Mouse (Mus musculus): Measurements from ENCODE around the gene Macf1. TPM values are rescaled to one million over a fixed set of nuclear protein-coding genes. Genes with fewer than 3 reads are reported as not detected.

The Macf1 gene
- 678 TPM for polyA plus RNA-seq (2015; fragmentation: Illumina TruSeq; extraction: RNeasy Lipid Tissue Mini Kit (QIAGEN cat#74804); ENCODE audit: insufficient read depth, low replicate concordance)

DNA sequence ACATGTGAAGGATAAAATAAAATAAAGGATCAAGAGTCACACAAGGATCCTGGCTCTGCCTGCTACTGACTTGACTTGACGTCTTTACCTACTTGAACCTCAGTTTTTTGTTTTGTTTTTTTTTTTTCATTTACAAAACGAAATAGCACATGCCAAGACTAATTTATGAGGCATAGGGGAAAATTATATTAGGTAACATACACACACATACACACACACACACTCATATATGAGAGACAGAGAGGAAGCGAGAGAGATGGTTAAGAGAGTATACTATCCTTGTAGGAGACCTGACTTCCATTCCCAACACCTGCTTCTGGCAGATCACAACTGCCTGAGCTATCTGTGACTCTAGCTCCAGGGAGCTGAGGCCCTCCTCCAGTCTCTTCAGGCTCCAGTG lies at the start of gene Macf1:
Gene Macf1, minus strand, starts transcription at position 101 of the 400 bp plus-strand sequence.

GRCm38 (mm10) chr4:123717574-123718433 lies 33.6 kb upstream of the Macf1 start, which contains the start of gene Ndufs5:
Gene Ndufs5 (minus strand): TSS chr4:123718202.

DNA sequence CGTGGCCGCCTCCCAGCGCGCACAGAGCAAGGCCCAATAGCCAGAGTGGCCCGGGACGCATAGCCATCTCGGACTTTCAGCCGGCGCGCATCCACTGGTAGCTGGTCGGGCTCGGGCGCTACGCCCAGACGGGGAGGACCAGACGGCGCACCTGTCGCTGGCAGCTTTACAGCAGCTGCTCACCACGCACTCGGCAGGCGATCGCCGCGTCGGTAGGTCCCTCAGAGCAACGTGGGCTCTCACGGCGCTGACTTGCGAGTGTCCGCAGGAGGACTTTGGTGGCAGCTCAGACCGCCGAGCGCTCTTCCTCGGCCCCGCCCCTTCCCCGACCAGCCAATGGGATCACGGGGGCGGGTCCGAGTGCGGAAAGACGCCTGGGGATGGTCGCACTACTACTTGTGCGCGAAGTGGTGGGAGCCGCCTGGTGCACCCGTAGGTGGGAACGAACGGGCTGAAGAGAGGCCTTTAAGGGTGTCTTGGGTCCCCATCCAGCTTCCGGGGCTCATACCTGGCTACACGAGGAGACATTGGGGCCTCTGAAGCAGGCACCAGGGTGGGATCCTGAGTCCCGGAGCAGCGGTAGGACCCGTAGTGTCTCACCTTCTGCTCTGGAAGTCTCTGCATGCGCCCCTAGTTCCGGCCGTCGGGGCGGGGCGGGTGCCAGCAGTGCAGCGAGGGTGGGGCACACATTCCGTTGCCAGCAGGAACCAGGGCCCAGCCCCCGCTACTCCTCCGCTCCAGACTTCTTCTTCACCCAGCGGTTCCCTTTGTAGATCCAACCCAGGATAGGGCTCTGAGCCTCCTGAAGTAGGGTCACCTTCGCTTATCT lies 341.3 kb downstream of the Macf1 start, which contains the start of gene Bmp8a:
Gene Bmp8a, minus strand, starts transcription at position 611 of the 829 bp plus-strand sequence.

DNA sequence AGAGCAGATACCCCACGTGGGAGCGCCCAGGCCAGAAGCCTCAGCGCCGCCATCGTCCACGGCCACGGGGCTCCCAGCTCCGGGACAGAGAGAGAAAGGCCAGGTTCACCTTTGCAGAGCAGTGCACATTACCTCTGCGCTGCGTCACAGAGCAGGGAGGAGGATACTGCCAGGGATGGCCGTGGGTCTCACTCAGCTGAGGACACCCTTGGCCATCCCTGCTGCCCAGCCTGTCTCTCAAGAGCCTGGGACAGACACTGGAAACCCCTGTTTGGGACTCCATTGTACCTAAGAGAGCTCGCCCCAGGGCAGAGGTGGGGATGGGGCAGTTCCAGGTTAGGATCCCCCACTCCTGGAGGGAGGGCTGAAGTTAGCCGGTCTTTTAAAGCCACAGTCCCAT lies 360.6 kb downstream of the Macf1 start, which contains the start of gene Oxct2a:
Gene Oxct2a, minus strand, starts transcription at position 101 of the 400 bp plus-strand sequence.

Other genes with a start within 250 kb of the Macf1 start
- 73.0 TPM for gene Ndufs5, start 33.8 kb upstream of the Macf1 start, polyA plus RNA-seq (2015; fragmentation: Illumina TruSeq; extraction: RNeasy Lipid Tissue Mini Kit (QIAGEN cat#74804); ENCODE audit: insufficient read depth, low replicate concordance)
- gene Akirin1, start 66.0 kb upstream of the Macf1 start, polyA plus RNA-seq (2015; fragmentation: Illumina TruSeq; extraction: RNeasy Lipid Tissue Mini Kit (QIAGEN cat#74804); ENCODE audit: insufficient read depth, low replicate concordance): 88.7 TPM
- 4.2 TPM for gene Rhbdl2, start 103.5 kb upstream of the Macf1 start, polyA plus RNA-seq (2015; fragmentation: Illumina TruSeq; extraction: RNeasy Lipid Tissue Mini Kit (QIAGEN cat#74804); ENCODE audit: insufficient read depth, low replicate concordance)
- not detected for gene 4933427I04Rik, start 175.3 kb upstream of the Macf1 start, polyA plus RNA-seq (2015; fragmentation: Illumina TruSeq; extraction: RNeasy Lipid Tissue Mini Kit (QIAGEN cat#74804); ENCODE audit: insufficient read depth, low replicate concordance)
- 21.5 TPM for gene Mycbp, start 220.5 kb upstream of the Macf1 start, polyA plus RNA-seq (2015; fragmentation: Illumina TruSeq; extraction: RNeasy Lipid Tissue Mini Kit (QIAGEN cat#74804); ENCODE audit: insufficient read depth, low replicate concordance)
- gene Rragc, start 233.1 kb upstream of the Macf1 start, polyA plus RNA-seq (2015; fragmentation: Illumina TruSeq; extraction: RNeasy Lipid Tissue Mini Kit (QIAGEN cat#74804); ENCODE audit: insufficient read depth, low replicate concordance): 74.8 TPM
- not detected for gene 4930535I16Rik, start 233.7 kb upstream of the Macf1 start, polyA plus RNA-seq (2015; fragmentation: Illumina TruSeq; extraction: RNeasy Lipid Tissue Mini Kit (QIAGEN cat#74804); ENCODE audit: insufficient read depth, low replicate concordance)